Mouse (Mus musculus): Measurements from ENCODE around the gene Gm2a.

Gene Gm2a

GRCm38 (mm10) chr11:55133204-55133603 lies 35.3 kb downstream of the Gm2a start:
- DNase-seq = no peak

GRCm38 (mm10) chr11:55134407-55134806 lies 36.5 kb downstream of the Gm2a start:
- no peak for DNase-seq

- no peak for DNase-seq
These were observed 37.0 kb downstream of the Gm2a start for GRCm38 (mm10) chr11:55134871-55135270.

GRCm38 (mm10) chr11:55136770-55137547 lies 39.0 kb downstream of the Gm2a start:
- no peak for DNase-seq

- no peak for DNase-seq
These were observed 39.7 kb downstream of the Gm2a start for GRCm38 (mm10) chr11:55137646-55138045.

GRCm38 (mm10) chr11:55141502-55141901 lies 43.6 kb downstream of the Gm2a start:
- no peak for DNase-seq

GRCm38 (mm10) chr11:55144011-55144410 lies 46.1 kb downstream of the Gm2a start:
- DNase-seq = no peak

- DNase-seq = no peak
These were observed 48.9 kb downstream of the Gm2a start for GRCm38 (mm10) chr11:55146855-55147254.

- no peak for DNase-seq
These were observed 49.5 kb downstream of the Gm2a start for GRCm38 (mm10) chr11:55147423-55147822.

GRCm38 (mm10) chr11:55148461-55148860 lies 50.5 kb downstream of the Gm2a start:
- DNase-seq = no peak

GRCm38 (mm10) chr11:55151608-55152007 lies 53.7 kb downstream of the Gm2a start, which contains the start of gene Slc36a3:
Slc36a3 (minus strand) TSS chr11:55151708.
- no peak for DNase-seq

- DNase-seq = no peak
These were observed 56.6 kb downstream of the Gm2a start for GRCm38 (mm10) chr11:55154398-55155069.

GRCm38 (mm10) chr11:55155070-55155421 lies 57.1 kb downstream of the Gm2a start:
- no peak for DNase-seq

GRCm38 (mm10) chr11:55158785-55159359 lies 61.0 kb downstream of the Gm2a start:
- DNase-seq = peak; percentile 77

Measured in cerebellum, adult 9-10 months (tissue).